Mouse (Mus musculus) lung, postnatal 0 days (tissue): ENCODE measurements at regions not wholly inside any gene's neighbourhood (a gene's known extent, or its start where the extent isn't known, plus 50 kb on each side); places are given as distances from the start of the nearest gene placed in this dataset.

Experiments used
- ATAC-seq: fragments of 200-750 bp; cut with Nextera tagmentation; 2 replicates; pipeline ENCODE4 v1.8.0; 2017; ENCODE audit warnings: moderate library complexity
- DNase-seq: peaks from one replicate; pipeline ENCODE4 v3.0.0-alpha.2; 2016; ENCODE audit warnings: low spot score
- H3K27ac ChIP-seq: fragments of 300-500 bp; sonication (generic); 2 replicates; pipeline ENCODE4 v1.5.1; 2014; ENCODE audit warnings: antibody characterized with exemption, mild to moderate bottlenecking, low read length, mixed read lengths
- H3K27me3 ChIP-seq: fragments of 300-500 bp; sonication (generic); replicated peaks from 2 replicates; pipeline ENCODE4 v1.6.1; 2014; ENCODE audit warnings: low read length, mixed read lengths; ENCODE audit not compliant: insufficient read depth
- H3K36me3 ChIP-seq: fragments of 300-500 bp; sonication (generic); 2 replicates; pipeline ENCODE4 v1.6.1; 2014; ENCODE audit warnings: low read length, mixed read lengths; ENCODE audit not compliant: insufficient read depth
- H3K4me1 ChIP-seq: fragments of 300-500 bp; sonication (generic); 2 replicates; pipeline ENCODE4 v1.6.1; 2014; ENCODE audit warnings: antibody characterized with exemption, low read depth, low read length, mixed read lengths; ENCODE audit not compliant: insufficient read depth
- H3K4me2 ChIP-seq: fragments of 300-500 bp; sonication (generic); replicated peaks from 2 replicates; pipeline ENCODE4 v1.6.1; 2014; ENCODE audit warnings: low read depth, mild to moderate bottlenecking, low read length, moderate library complexity, mixed read lengths
- H3K4me3 ChIP-seq: fragments of 300-500 bp; sonication (generic); 2 replicates; pipeline ENCODE4 v1.5.1; 2014; ENCODE audit warnings: low read depth, low read length
- H3K9ac ChIP-seq: fragments of 300-500 bp; sonication (generic); replicated peaks from 2 replicates; pipeline ENCODE4 v1.6.1; 2014; ENCODE audit warnings: low read depth, mild to moderate bottlenecking
- H3K9me3 ChIP-seq: fragments of 300-500 bp; sonication (generic); 2 replicates; pipeline ENCODE4 v1.6.1; 2016; ENCODE audit warnings: low read length, mixed read lengths
- CTCF ChIP-seq: IDR thresholded peaks from 2 replicates; pipeline ENCODE4 v1.5.1; 2016; ENCODE audit warnings: antibody characterized with exemption, mild to moderate bottlenecking
- EP300 ChIP-seq: IDR thresholded peaks from 2 replicates; pipeline ENCODE4 v1.6.1; 2016; ENCODE audit warnings: antibody characterized with exemption, mild to moderate bottlenecking, control low read depth
- WGBS: fragments of 180-500 bp; shearing (Covaris S2); extraction: QIAGEN DNeasy Blood & Tissue Kit; methylation state at CpG from one replicate; pipeline ENCODE4 v1.1.7; 2014; 5-methylcytosine and 5-hydroxymethylcytosine counted together

DNA sequence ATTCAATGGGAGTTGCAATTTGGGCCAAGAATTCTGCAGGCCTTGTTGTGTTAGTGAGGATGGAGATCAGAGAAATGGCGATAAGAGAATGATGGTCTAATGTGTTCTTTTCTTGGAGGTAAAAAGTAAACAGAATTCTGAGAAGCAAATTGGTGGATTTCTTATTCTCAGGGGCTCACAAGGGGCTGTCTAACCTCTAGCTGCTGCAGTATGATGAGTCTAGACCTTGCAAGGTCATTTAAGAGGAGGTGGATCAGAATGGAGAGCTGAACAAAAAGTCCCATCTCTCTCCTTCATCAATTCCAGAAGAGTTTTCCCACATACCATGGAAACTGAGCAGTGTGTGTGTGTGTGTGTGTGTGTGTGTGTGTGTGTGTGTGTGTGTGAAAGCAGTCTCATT, 128.1 kb downstream of the Cpeb2 start:
- H3K9ac ChIP-seq = no peak overlapping the region
- WGBS = 84% methylated on average over 1 of the region's 1 CpGs
- H3K36me3 ChIP-seq = no peaks in the 10 kb centered on the region
- DNase-seq (no peak), ATAC-seq (no peak)
- no peaks in the 10 kb centered on the region for H3K4me1 ChIP-seq
- H3K27me3 ChIP-seq = no peaks in the 10 kb centered on the region
- H3K4me3 ChIP-seq = no peak overlapping the region
- TF ChIP-seq EP300 = no peak
- no peak for TF ChIP-seq CTCF
- no peaks in the 10 kb centered on the region for H3K9me3 ChIP-seq
- H3K27ac ChIP-seq = no peak overlapping the region
- no peak overlapping the region for H3K4me2 ChIP-seq

- no peaks in the 10 kb centered on the region for H3K36me3 ChIP-seq
- ATAC-seq = no peak
- no peak overlapping the region for H3K27ac ChIP-seq
- no peak overlapping the region for H3K9ac ChIP-seq
- no peak overlapping the region for H3K4me3 ChIP-seq
- no peaks in the 10 kb centered on the region for H3K27me3 ChIP-seq
- 73% methylated on average over 1 of the region's 1 CpGs for WGBS
- H3K9me3 ChIP-seq = no peaks in the 10 kb centered on the region
- H3K4me1 ChIP-seq = no peaks in the 10 kb centered on the region
- no peak overlapping the region for H3K4me2 ChIP-seq
- TF ChIP-seq EP300 (no peak), CTCF (no peak)
- DNase-seq = no peak
Observed at GRCm38 (mm10) chr5:43372385-43372784, 139.4 kb downstream of the Cpeb2 start.

GRCm38 (mm10) chr5:43384689-43385375, 130.5 kb upstream of the C1qtnf7 start:
- Histone ChIP-seq H3K36me3 (no peaks in the 10 kb centered on the region), H3K4me3 (no peak overlapping the region), H3K9me3 (no peaks in the 10 kb centered on the region), H3K4me1 (no peaks in the 10 kb centered on the region), H3K27me3 (no peaks in the 10 kb centered on the region), H3K4me2 (no peak overlapping the region), H3K9ac (no peak overlapping the region), H3K27ac (no peak overlapping the region)
- TF ChIP-seq EP300 (no peak), CTCF (no peak)
- peak; percentile 69 for DNase-seq
- WGBS = 60% methylated on average over 3 of the region's 3 CpGs
- ATAC-seq = peak; percentile 32; the same call in 1 of the 2 replicates

- no peak overlapping the region for H3K4me3 ChIP-seq
- no peak overlapping the region for H3K4me2 ChIP-seq
- 25% methylated on average over 2 of the region's 2 CpGs for WGBS
- no peaks in the 10 kb centered on the region for H3K9me3 ChIP-seq
- H3K27ac ChIP-seq = no peak overlapping the region
- no peaks in the 10 kb centered on the region for H3K27me3 ChIP-seq
- ATAC-seq (no peak), DNase-seq (no peak)
- H3K36me3 ChIP-seq = no peaks in the 10 kb centered on the region
- no peak overlapping the region for H3K9ac ChIP-seq
- TF ChIP-seq EP300 (no peak), CTCF (no peak)
- H3K4me1 ChIP-seq = no peaks in the 10 kb centered on the region
Observed at GRCm38 (mm10) chr5:43390997-43391396, 124.3 kb upstream of the C1qtnf7 start.

DNA sequence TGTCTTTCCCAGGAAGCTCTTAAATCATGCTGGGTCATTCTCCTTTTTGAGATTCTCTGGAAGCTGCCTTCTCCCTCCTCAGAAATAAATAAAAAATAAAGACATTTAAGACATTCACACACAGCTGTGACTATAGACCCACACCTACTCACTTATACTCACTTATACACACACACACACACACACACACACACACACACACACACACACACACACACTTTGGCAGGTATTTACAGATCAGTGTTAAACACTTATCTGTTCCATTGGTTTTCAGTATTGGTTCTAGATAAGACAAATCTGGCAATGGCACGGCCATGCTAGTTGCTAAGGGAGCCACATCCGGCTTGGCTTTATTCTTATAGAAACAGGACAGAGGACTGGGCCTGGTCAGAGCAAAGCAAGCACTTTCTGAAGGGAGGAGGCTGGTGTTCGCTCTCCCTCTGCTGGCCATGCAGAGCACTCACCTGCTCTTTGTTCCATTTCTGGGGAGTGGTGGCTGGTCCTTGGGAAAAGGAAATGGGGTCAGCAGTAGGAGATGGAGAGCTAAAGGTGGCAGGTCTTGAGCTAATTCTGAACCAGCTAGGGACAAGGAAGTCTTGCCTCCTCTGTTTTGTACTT, 123.8 kb upstream of the C1qtnf7 start:
- no peak overlapping the region for H3K9ac ChIP-seq
- WGBS = 16% methylated on average over 3 of the region's 3 CpGs
- no peak for ATAC-seq
- H3K4me1 ChIP-seq = no peaks in the 10 kb centered on the region
- H3K4me3 ChIP-seq = no peak overlapping the region
- H3K36me3 ChIP-seq = no peaks in the 10 kb centered on the region
- DNase-seq = peak; percentile 69
- no peaks in the 10 kb centered on the region for H3K27me3 ChIP-seq
- H3K4me2 ChIP-seq = no peak overlapping the region
- H3K27ac ChIP-seq = no peak overlapping the region
- no peaks in the 10 kb centered on the region for H3K9me3 ChIP-seq
- TF ChIP-seq EP300 (no peak), CTCF (peak; percentile 80)

DNA sequence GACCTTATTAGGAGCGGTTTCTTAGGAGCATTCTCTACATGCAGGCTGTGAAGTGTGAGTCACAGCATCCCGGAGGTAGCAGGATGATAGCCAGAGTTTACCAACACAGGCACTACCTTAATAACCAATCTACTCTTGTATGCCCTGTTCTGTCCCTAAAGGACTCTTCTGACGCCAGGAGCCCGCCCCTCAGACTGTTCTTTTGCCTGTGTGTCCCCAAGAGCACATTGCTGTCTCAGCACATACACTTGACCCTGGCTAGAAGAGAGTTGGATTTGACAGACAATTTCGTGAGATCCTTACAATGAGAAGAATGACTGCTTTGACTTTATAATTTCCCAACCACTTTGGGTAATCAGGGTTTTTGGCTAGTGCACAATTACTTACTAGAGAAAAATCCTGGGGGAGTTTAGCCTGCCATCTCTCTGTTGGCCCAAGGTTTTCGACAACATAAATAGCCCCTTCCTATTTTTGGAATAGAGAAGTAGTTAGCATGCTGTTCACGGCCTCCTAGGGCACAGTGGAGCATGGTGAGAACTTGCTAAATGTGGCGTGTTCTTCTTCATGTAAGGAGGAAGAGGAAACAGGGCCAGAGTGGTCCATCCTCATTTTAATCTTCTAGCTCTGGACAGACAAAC, 122.3 kb upstream of the C1qtnf7 start:
- ATAC-seq (no peak), DNase-seq (no peak)
- no peak overlapping the region for H3K4me2 ChIP-seq
- TF ChIP-seq CTCF = no peak
- TF ChIP-seq EP300 = no peak
- H3K9ac ChIP-seq = no peak overlapping the region
- H3K27ac ChIP-seq = no peak overlapping the region
- H3K4me3 ChIP-seq = no peak overlapping the region
- H3K9me3 ChIP-seq = no peaks in the 10 kb centered on the region
- no peaks in the 10 kb centered on the region for H3K4me1 ChIP-seq
- no peaks in the 10 kb centered on the region for H3K27me3 ChIP-seq
- 74% methylated on average over 8 of the region's 8 CpGs for WGBS
- H3K36me3 ChIP-seq = no peaks in the 10 kb centered on the region
